Mouse (Mus musculus): ENCODE results near the gene Pnliprp2.

Gene Pnliprp2

GRCm38 (mm10) chr19:58795114-58795669 lies 35.7 kb downstream of the Pnliprp2 start:
- no peak for DNase-seq (ENCODE audit: low spot score in 2 of 2)

GRCm38 (mm10) chr19:58805191-58805779 lies 45.8 kb downstream of the Pnliprp2 start:
- no peak for DNase-seq (ENCODE audit: low spot score in 2 of 2)

GRCm38 (mm10) chr19:58806364-58806763 lies 46.8 kb downstream of the Pnliprp2 start:
- DNase-seq (ENCODE audit: low spot score in 2 of 2): peak in 1 of 2 experiments; percentile 35

- DNase-seq (ENCODE audit: low spot score in 2 of 2): no peak
Measured at GRCm38 (mm10) chr19:58808864-58809263, 49.3 kb downstream of the Pnliprp2 start.

- DNase-seq (ENCODE audit: low spot score in 2 of 2): no peak
Measured at GRCm38 (mm10) chr19:58810536-58810935, 51.0 kb downstream of the Pnliprp2 start.

GRCm38 (mm10) chr19:58815179-58815922 lies 55.8 kb downstream of the Pnliprp2 start:
- DNase-seq (ENCODE audit: low spot score in 2 of 2): no peak

- no peak for DNase-seq (ENCODE audit: low spot score in 2 of 2)
Measured at GRCm38 (mm10) chr19:58816453-58817041, 57.0 kb downstream of the Pnliprp2 start.

GRCm38 (mm10) chr19:58817398-58817797 lies 57.9 kb downstream of the Pnliprp2 start:
- no peak for DNase-seq (ENCODE audit: low spot score in 2 of 2)

- no peak for DNase-seq (ENCODE audit: low spot score in 2 of 2)
Measured at GRCm38 (mm10) chr19:58818571-58819415, 59.3 kb downstream of the Pnliprp2 start.

GRCm38 (mm10) chr19:58822454-58823200 lies 63.1 kb downstream of the Pnliprp2 start:
- DNase-seq (ENCODE audit: low spot score in 2 of 2): no peak

- no peak for DNase-seq (ENCODE audit: low spot score in 2 of 2)
Measured at GRCm38 (mm10) chr19:58823301-58823700, 63.8 kb downstream of the Pnliprp2 start.

- no peak for DNase-seq (ENCODE audit: low spot score in 2 of 2)
Measured at GRCm38 (mm10) chr19:58824316-58824715, 64.8 kb downstream of the Pnliprp2 start.

Measured in thymus, postnatal 10 days (tissue).